9 mouse cellular contexts compared by ENCODE assay signal in the genomic region with DNA sequence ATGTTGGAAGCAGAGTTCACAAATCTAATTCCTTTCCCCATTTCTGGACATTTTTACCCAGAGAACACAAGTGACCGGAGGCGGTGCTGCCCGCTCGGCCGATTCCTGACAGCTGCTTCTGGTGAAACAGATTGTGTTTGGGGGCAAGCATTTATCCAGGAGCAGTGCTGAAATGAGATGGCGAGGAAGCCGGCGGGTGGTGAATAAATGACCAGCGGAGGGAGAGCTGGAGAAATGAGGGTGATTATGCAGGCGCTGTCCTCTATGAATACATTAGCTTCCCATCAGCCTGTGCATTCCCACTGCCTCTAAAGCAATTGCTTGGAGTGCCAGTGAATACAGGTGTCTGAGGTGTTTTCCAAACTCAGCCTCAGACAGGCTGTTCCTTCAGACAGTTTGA.
DNase-seq lines count a peak whose midpoint lies in the region; ATAC-seq lines count a peak whose summit lies in the region.
"Had no signal": no experiment of that assay in that cellular context is flagged by ENCODE, and none has a peak within 500 bp of the region (broad histone marks: within the 10 kb centered on the region; RNA-seq: fewer than 3 reads in every experiment).

No protein-coding gene starts in this region.

- H3K9me3 ChIP-seq in kidney, embryonic 14.5 days (ENCODE audit: control insufficient read depth, low read length): no peaks in the 10 kb centered on the region
- no peaks in the 10 kb centered on the region for H3K9me3 ChIP-seq in forebrain, embryonic 15.5 days
- no peaks in the 10 kb centered on the region for H3K9me3 ChIP-seq in liver, embryonic 12.5 days (replicated peaks)

- intact Hi-C loops in left cerebral cortex, postnatal 14 days (cut with DNase I): no loop called here

- no peaks in the 10 kb centered on the region for H3K27me3 ChIP-seq in kidney, embryonic 14.5 days (ENCODE audit: control insufficient read depth, insufficient read depth, low read length)
- no peaks in the 10 kb centered on the region for H3K27me3 ChIP-seq in forebrain, embryonic 15.5 days
- no peaks in the 10 kb centered on the region for H3K27me3 ChIP-seq in liver, embryonic 12.5 days (replicated peaks)

- H3K4me2 ChIP-seq in kidney, embryonic 14.5 days (replicated peaks; ENCODE audit: low read depth, low read length): no peak overlapping the region
- peak overlapping the region; percentile 19; the same call in 1 of the 2 replicates for H3K4me2 ChIP-seq in forebrain, embryonic 15.5 days (replicated peaks)
- H3K4me2 ChIP-seq in liver, embryonic 12.5 days: no peak overlapping the region

- 51% methylated on average over 10 of the region's 10 CpGs for WGBS in kidney, embryonic 14.5 days
- 19% methylated on average over 10 of the region's 10 CpGs for WGBS in forebrain, embryonic 15.5 days
- 73% methylated on average over 10 of the region's 10 CpGs for WGBS in liver, embryonic 12.5 days (ENCODE audit: insufficient replicate concordance)

- H3K27ac ChIP-seq in kidney, embryonic 14.5 days (ENCODE audit: low read depth, low read length): no peak overlapping the region
- H3K27ac ChIP-seq in forebrain, embryonic 15.5 days (replicated peaks): peak overlapping the region; percentile 46; the same call in 1 of the 2 replicates
- H3K27ac ChIP-seq in liver, embryonic 12.5 days: no peak overlapping the region

- H3K4me1 ChIP-seq in kidney, embryonic 14.5 days (ENCODE audit: control insufficient read depth, insufficient read depth, low read length): no peaks in the 10 kb centered on the region
- peaks cover 22% of the 10 kb centered on the region for H3K4me1 ChIP-seq in forebrain, embryonic 15.5 days
- no peaks in the 10 kb centered on the region for H3K4me1 ChIP-seq in liver, embryonic 12.5 days

- no peaks in the 10 kb centered on the region for H3K36me3 ChIP-seq in kidney, embryonic 14.5 days (ENCODE audit: control insufficient read depth, insufficient read depth, low read length)
- H3K36me3 ChIP-seq in forebrain, embryonic 15.5 days: no peaks in the 10 kb centered on the region
- H3K36me3 ChIP-seq in liver, embryonic 12.5 days: no peaks in the 10 kb centered on the region

- no peak overlapping the region for H3K9ac ChIP-seq in kidney, embryonic 14.5 days (ENCODE audit: low read depth, low read length)
- no peak overlapping the region; the same call in 1 of the 2 replicates for H3K9ac ChIP-seq in forebrain, embryonic 15.5 days (replicated peaks)
- no peak overlapping the region for H3K9ac ChIP-seq in liver, embryonic 12.5 days

- DNase-seq in kidney, adult 18-20 months: peak; percentile 16
- DNase-seq in left cerebral cortex, postnatal 14 days (ENCODE audit: low spot score in 2 of 2): peak; percentile 20 to 49
- DNase-seq in retina, postnatal 1 day: peak; percentile 39
- DNase-seq in thymus, postnatal 4 days: no peak

- ATAC-seq in kidney, embryonic 14.5 days (ENCODE audit: low FRiP score, low TSS enrichment): no peak
- peak; percentile 85 for ATAC-seq in forebrain, embryonic 15.5 days (replicated peaks)
- ATAC-seq in inflammation-experienced regulatory T-cells, adult 6 months: no peak
- ATAC-seq in liver, embryonic 12.5 days: no peak

- no peak overlapping the region for H3K4me3 ChIP-seq in kidney, embryonic 14.5 days (ENCODE audit: low read length)
- H3K4me3 ChIP-seq in forebrain, embryonic 15.5 days: no peak overlapping the region
- H3K4me3 ChIP-seq in liver, embryonic 12.5 days: no peak overlapping the region
- H3K4me3 ChIP-seq: erythroblast, embryonic 14.5 days had no signal
